In the genomic region with DNA sequence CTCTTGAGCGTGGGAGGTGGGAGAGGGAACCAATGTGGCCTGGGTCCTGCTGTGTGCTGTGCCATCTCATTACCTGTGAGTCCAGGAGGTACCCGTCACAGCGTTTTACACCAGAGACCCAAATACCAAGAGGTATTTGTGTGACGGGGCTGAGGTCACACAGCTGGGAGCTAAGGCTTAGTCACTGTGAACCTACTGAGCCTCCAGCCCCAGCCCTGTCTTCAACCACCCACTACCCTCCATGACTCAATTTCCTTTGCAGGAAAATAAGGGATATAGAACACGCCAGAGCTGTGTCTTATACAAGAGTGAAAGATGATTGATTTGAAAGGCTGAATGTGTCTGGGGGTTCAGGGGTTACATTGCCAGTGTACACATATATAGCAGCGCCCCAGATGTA, we compare ENCODE assay signal across 13 mouse cellular contexts.
DNase-seq lines count a peak whose midpoint lies in the region; ATAC-seq lines count a peak whose summit lies in the region.
"Had no signal": no experiment of that assay in that cellular context is flagged by ENCODE, and none has a peak within 500 bp of the region (broad histone marks: within the 10 kb centered on the region; RNA-seq: fewer than 3 reads in every experiment).

No protein-coding gene starts in this region.

- no peak for ATAC-seq in forebrain, embryonic 12.5 days (ENCODE audit: low FRiP score)
- no peak for ATAC-seq in forebrain, embryonic 11.5 days (replicated peaks; ENCODE audit: low FRiP score)
- ATAC-seq in kidney, embryonic 14.5 days (ENCODE audit: low FRiP score, low TSS enrichment): no peak
- ATAC-seq in midbrain, embryonic 12.5 days (ENCODE audit: low FRiP score, low read depth): no peak
- no peak for ATAC-seq in megakaryocyte-erythroid progenitor cell, adult 5-6 weeks (replicated peaks; ENCODE audit: low FRiP score, low TSS enrichment, poor library complexity, severe bottlenecking)
- ATAC-seq: inflammation-experienced regulatory T-cells, adult 6 months had no signal

- WGBS in forebrain, embryonic 12.5 days: 80% methylated on average over 6 of the region's 6 CpGs
- WGBS in forebrain, embryonic 11.5 days: 69% methylated on average over 6 of the region's 6 CpGs
- WGBS in kidney, embryonic 14.5 days: 58% methylated on average over 6 of the region's 6 CpGs
- 63% methylated on average over 6 of the region's 6 CpGs for WGBS in midbrain, embryonic 12.5 days

- no peaks in the 10 kb centered on the region for H3K9me3 ChIP-seq in forebrain, embryonic 12.5 days
- no peaks in the 10 kb centered on the region for H3K9me3 ChIP-seq in forebrain, embryonic 11.5 days (ENCODE audit: control insufficient read depth, low read length)
- H3K9me3 ChIP-seq in kidney, embryonic 14.5 days (ENCODE audit: control insufficient read depth, low read length): no peaks in the 10 kb centered on the region
- H3K9me3 ChIP-seq in midbrain, embryonic 12.5 days: no peaks in the 10 kb centered on the region
- H3K9me3 ChIP-seq: embryonic facial prominence, embryonic 10.5 days had no signal

- peak overlapping the region; percentile 57; the same call in 1 of the 2 replicates for H3K27ac ChIP-seq in forebrain, embryonic 12.5 days
- H3K27ac ChIP-seq in forebrain, embryonic 11.5 days (ENCODE audit: low read depth, low read length): no peak overlapping the region
- H3K27ac ChIP-seq in kidney, embryonic 14.5 days (ENCODE audit: low read depth, low read length): 0 out of 2 replicates have a peak overlapping the region, but pooled peaks have one; percentile 17
- peak overlapping the region; percentile 70 for H3K27ac ChIP-seq in midbrain, embryonic 12.5 days (replicated peaks)
- H3K27ac ChIP-seq: embryonic facial prominence, embryonic 10.5 days had no signal

- no peak for DNase-seq in forebrain, embryonic 11.5 days (ENCODE audit: low spot score)
- no peak for DNase-seq in kidney, adult 8-10 months
- DNase-seq in brain, adult 2 months (ENCODE audit: low read depth, low spot score): peak; percentile 53
- DNase-seq in cerebellum, postnatal 4 days (ENCODE audit: low spot score in 2 of 2): no peak
- DNase-seq: cerebellum, adult 9-10 months; gastrocnemius, postnatal 14 days; lung, adult 18-20 months had no signal

- H3K4me1 ChIP-seq in forebrain, embryonic 12.5 days: peaks cover 76% of the 10 kb centered on the region
- peaks cover 29% of the 10 kb centered on the region for H3K4me1 ChIP-seq in forebrain, embryonic 11.5 days (replicated peaks; ENCODE audit: control insufficient read depth, insufficient read depth, low read length)
- H3K4me1 ChIP-seq in kidney, embryonic 14.5 days (ENCODE audit: control insufficient read depth, insufficient read depth, low read length): peaks cover 31% of the 10 kb centered on the region
- H3K4me1 ChIP-seq in midbrain, embryonic 12.5 days: peaks cover 71% of the 10 kb centered on the region

- H3K9ac ChIP-seq in forebrain, embryonic 12.5 days: peak overlapping the region; percentile 38
- no peak overlapping the region for H3K9ac ChIP-seq in forebrain, embryonic 11.5 days (ENCODE audit: low read length)
- no peak overlapping the region for H3K9ac ChIP-seq in kidney, embryonic 14.5 days (ENCODE audit: low read depth, low read length)
- H3K9ac ChIP-seq in midbrain, embryonic 12.5 days (replicated peaks): no peak overlapping the region

- H3K27me3 ChIP-seq in forebrain, embryonic 12.5 days: peaks cover 28% of the 10 kb centered on the region; the same call in 1 of the 2 replicates
- no peaks in the 10 kb centered on the region for H3K27me3 ChIP-seq in forebrain, embryonic 11.5 days (ENCODE audit: control insufficient read depth, insufficient read depth, low read length)
- H3K27me3 ChIP-seq in kidney, embryonic 14.5 days (ENCODE audit: control insufficient read depth, insufficient read depth, low read length): 0 out of 2 replicates have a peak, but pooled peaks cover 3% of the 10 kb centered on the region
- 0 out of 2 replicates have a peak, but pooled peaks cover 24% of the 10 kb centered on the region for H3K27me3 ChIP-seq in midbrain, embryonic 12.5 days

- no peak overlapping the region for H3K4me3 ChIP-seq in forebrain, embryonic 12.5 days (replicated peaks)
- H3K4me3 ChIP-seq in forebrain, embryonic 11.5 days (ENCODE audit: low read depth, low read length): no peak overlapping the region
- H3K4me3 ChIP-seq in kidney, embryonic 14.5 days (ENCODE audit: low read length): no peak overlapping the region
- no peak overlapping the region for H3K4me3 ChIP-seq in midbrain, embryonic 12.5 days
- H3K4me3 ChIP-seq: embryonic facial prominence, embryonic 10.5 days had no signal

- no peak overlapping the region for H3K4me2 ChIP-seq in forebrain, embryonic 12.5 days
- no peak overlapping the region for H3K4me2 ChIP-seq in forebrain, embryonic 11.5 days (ENCODE audit: low read depth, low read length, severe bottlenecking)
- H3K4me2 ChIP-seq in kidney, embryonic 14.5 days (replicated peaks; ENCODE audit: low read depth, low read length): no peak overlapping the region
- no peak overlapping the region for H3K4me2 ChIP-seq in midbrain, embryonic 12.5 days (replicated peaks)

- no peaks in the 10 kb centered on the region for H3K36me3 ChIP-seq in forebrain, embryonic 12.5 days (replicated peaks)
- no peaks in the 10 kb centered on the region for H3K36me3 ChIP-seq in forebrain, embryonic 11.5 days (ENCODE audit: control insufficient read depth, insufficient read depth, low read length)
- H3K36me3 ChIP-seq in kidney, embryonic 14.5 days (ENCODE audit: control insufficient read depth, insufficient read depth, low read length): no peaks in the 10 kb centered on the region
- H3K36me3 ChIP-seq in midbrain, embryonic 12.5 days: no peaks in the 10 kb centered on the region
- H3K36me3 ChIP-seq: embryonic facial prominence, embryonic 10.5 days had no signal
